Mouse (Mus musculus): Measurements from ENCODE around the gene Slc35f6.

Gene Slc35f6

GRCm38 (mm10) chr5:30647815-30648560, at the start of gene Slc35f6:
Slc35f6 (plus strand) TSS chr5:30647933.
- DNase-seq (ENCODE audit: low spot score) = peak; percentile 94

GRCm38 (mm10) chr5:30601397-30601796, 46.3 kb upstream of the Slc35f6 start:
- no peak for DNase-seq (ENCODE audit: low spot score)

GRCm38 (mm10) chr5:30603255-30603654, 44.5 kb upstream of the Slc35f6 start:
- no peak for DNase-seq (ENCODE audit: low spot score)

GRCm38 (mm10) chr5:30603926-30604325, 43.8 kb upstream of the Slc35f6 start:
- DNase-seq (ENCODE audit: low spot score) = no peak

- DNase-seq (ENCODE audit: low spot score) = no peak
These were observed 43.0 kb upstream of the Slc35f6 start for GRCm38 (mm10) chr5:30604769-30605188.

- DNase-seq (ENCODE audit: low spot score) = no peak
These were observed 42.1 kb upstream of the Slc35f6 start for GRCm38 (mm10) chr5:30605649-30606048.

GRCm38 (mm10) chr5:30606424-30607073, 41.2 kb upstream of the Slc35f6 start:
- no peak for DNase-seq (ENCODE audit: low spot score)

GRCm38 (mm10) chr5:30609094-30609493, 38.6 kb upstream of the Slc35f6 start:
- no peak for DNase-seq (ENCODE audit: low spot score)

GRCm38 (mm10) chr5:30609918-30610645, 37.7 kb upstream of the Slc35f6 start:
- DNase-seq (ENCODE audit: low spot score) = no peak

- no peak for DNase-seq (ENCODE audit: low spot score)
These were observed 36.6 kb upstream of the Slc35f6 start for GRCm38 (mm10) chr5:30611091-30611490.

- DNase-seq (ENCODE audit: low spot score) = no peak
These were observed 36.0 kb upstream of the Slc35f6 start for GRCm38 (mm10) chr5:30611689-30612088.

GRCm38 (mm10) chr5:30612575-30612974, 35.2 kb upstream of the Slc35f6 start:
- DNase-seq (ENCODE audit: low spot score) = no peak

GRCm38 (mm10) chr5:30613242-30613641, 34.5 kb upstream of the Slc35f6 start:
- DNase-seq (ENCODE audit: low spot score) = no peak

GRCm38 (mm10) chr5:30614221-30614620, 33.5 kb upstream of the Slc35f6 start:
- DNase-seq (ENCODE audit: low spot score) = peak; percentile 52

- DNase-seq (ENCODE audit: low spot score) = peak; percentile 14
These were observed 32.3 kb upstream of the Slc35f6 start for GRCm38 (mm10) chr5:30615416-30615815.

GRCm38 (mm10) chr5:30615819-30616218, 31.9 kb upstream of the Slc35f6 start:
- no peak for DNase-seq (ENCODE audit: low spot score)

GRCm38 (mm10) chr5:30616644-30617043, 31.1 kb upstream of the Slc35f6 start:
- no peak for DNase-seq (ENCODE audit: low spot score)

- DNase-seq (ENCODE audit: low spot score) = no peak
These were observed 30.4 kb upstream of the Slc35f6 start for GRCm38 (mm10) chr5:30617357-30617756.

- DNase-seq (ENCODE audit: low spot score) = peak; percentile 28
These were observed 29.9 kb upstream of the Slc35f6 start for GRCm38 (mm10) chr5:30617851-30618250.

GRCm38 (mm10) chr5:30618376-30619003, 29.2 kb upstream of the Slc35f6 start:
- DNase-seq (ENCODE audit: low spot score) = no peak

GRCm38 (mm10) chr5:30619211-30619610, 28.5 kb upstream of the Slc35f6 start:
- DNase-seq (ENCODE audit: low spot score) = no peak

- DNase-seq (ENCODE audit: low spot score) = no peak
These were observed 27.2 kb upstream of the Slc35f6 start for GRCm38 (mm10) chr5:30620567-30620966.

Measured in lung, postnatal 25 days (tissue).